Mouse (Mus musculus) neural tube, embryonic 15.5 days (tissue): ENCODE measurements around the gene Capzb. TPM values are rescaled to one million over a fixed set of nuclear protein-coding genes. Genes with fewer than 3 reads are reported as not detected.
A peak's percentile ranks its signal among the peaks of the same experiment; 100 is the strongest.

Experiments used
- ATAC-seq: fragments of 200-750 bp; cut with Nextera tagmentation; 2 replicates; pipeline ENCODE4 v1.8.0; 2017; ENCODE audit warnings: mild to moderate bottlenecking, moderate TSS enrichment, moderate library complexity; ENCODE audit not compliant: low FRiP score
- H3K27ac ChIP-seq: fragments of 300-500 bp; sonication (generic); replicated peaks from 2 replicates; pipeline ENCODE4 v1.5.1; 2015; ENCODE audit warnings: mild to moderate bottlenecking, inconsistent platforms
- H3K27me3 ChIP-seq: fragments of 300-500 bp; sonication (generic); replicated peaks from 2 replicates; pipeline ENCODE4 v1.6.1; 2015; ENCODE audit warnings: inconsistent platforms
- H3K36me3 ChIP-seq: fragments of 300-500 bp; sonication (generic); 2 replicates; pipeline ENCODE4 v1.6.1; 2015; ENCODE audit warnings: inconsistent platforms
- H3K4me1 ChIP-seq: fragments of 300-500 bp; sonication (generic); 2 replicates; pipeline ENCODE4 v1.6.1; 2015; ENCODE audit warnings: inconsistent platforms
- H3K4me2 ChIP-seq: fragments of 300-500 bp; sonication (generic); 2 replicates; pipeline ENCODE4 v1.6.1; 2015; ENCODE audit warnings: inconsistent platforms, mild to moderate bottlenecking, moderate library complexity
- H3K4me3 ChIP-seq: fragments of 300-500 bp; sonication (generic); replicated peaks from 2 replicates; pipeline ENCODE4 v1.5.1; 2015; ENCODE audit warnings: mild to moderate bottlenecking, inconsistent platforms
- H3K9ac ChIP-seq: fragments of 300-500 bp; sonication (generic); replicated peaks from 2 replicates; pipeline ENCODE4 v1.6.1; 2015; ENCODE audit warnings: mild to moderate bottlenecking, inconsistent platforms
- H3K9me3 ChIP-seq: fragments of 300-500 bp; sonication (generic); replicated peaks from 2 replicates; pipeline ENCODE4 v1.6.1; 2016; ENCODE audit warnings: inconsistent platforms
- WGBS: fragments of 180-500 bp; shearing (Covaris S2); methylation state at CpG from one replicate; pipeline ENCODE4 v1.1.7; 2015; ENCODE audit warnings: mixed read lengths; 5-methylcytosine and 5-hydroxymethylcytosine counted together
- polyA plus RNA-seq: library from polyadenylated mRNA; unstranded; fragments of >200 nt; fragmentation: Nextera tagmentation; extraction: Ambion mirVana; gene quantifications from 2 replicates; pipeline ENCODE4 v1.2.1, GENCODE M21; 2015

Capzb gene
- 323 and 359 TPM in 2 replicates for polyA plus RNA-seq

- Histone ChIP-seq H3K9me3 (no peaks in the 10 kb centered on the region), H3K4me3 (peak within 1 kb of the TSS; percentile 78), H3K4me1 (peaks cover 50% of the 10 kb centered on the region), H3K4me2 (peak within 1 kb of the TSS; percentile 99), H3K27ac (peak within 1 kb of the TSS; percentile 93), H3K27me3 (no peaks in the 10 kb centered on the region), H3K36me3 (no peaks in the 10 kb centered on the region), H3K9ac (peak within 1 kb of the TSS; percentile 93)
- peak; percentile 97 for ATAC-seq
- 1% methylated on average over 58 of the region's 69 CpGs for WGBS
These were observed at the start of gene Capzb for GRCm38 (mm10) chr4:139192499-139193175. Gene Capzb, plus strand, starts transcription at chr4:139192899.

- peaks cover 4% of the 10 kb centered on the region; the same call in 1 of the 2 replicates for H3K9me3 ChIP-seq
- no peak overlapping the region for H3K27ac ChIP-seq
- no peaks in the 10 kb centered on the region for H3K4me1 ChIP-seq
- ATAC-seq, result no peak
- 65% methylated on average over 9 of the region's 9 CpGs for WGBS
- H3K4me3 ChIP-seq, result no peak overlapping the region
- no peaks in the 10 kb centered on the region for H3K27me3 ChIP-seq
- H3K9ac ChIP-seq, result no peak overlapping the region
- H3K4me2 ChIP-seq, result 0 out of 2 replicates have a peak overlapping the region, but pooled peaks have one; percentile 11
- no peaks in the 10 kb centered on the region for H3K36me3 ChIP-seq
These were observed 49.7 kb upstream of the Capzb start for GRCm38 (mm10) chr4:139142985-139143384.

DNA sequence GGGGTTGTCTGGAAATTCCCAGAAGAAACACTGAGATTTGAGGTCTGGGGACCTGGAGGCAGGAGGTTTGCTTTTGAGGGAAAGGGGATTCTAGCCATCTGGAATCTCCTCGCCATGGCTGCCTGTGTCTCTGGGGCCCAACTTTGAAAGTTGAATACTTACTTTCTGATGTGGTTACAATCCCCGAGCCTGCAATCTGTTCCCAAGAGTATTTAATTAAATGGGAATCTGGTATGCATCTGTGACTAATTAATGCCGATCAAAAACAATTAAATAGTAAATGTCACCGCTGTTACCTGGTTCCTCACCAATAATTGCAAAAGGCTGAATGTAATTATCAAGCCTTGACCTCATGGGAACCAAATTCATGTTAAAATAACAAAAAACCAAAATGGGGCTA, 48.1 kb upstream of the Capzb start:
- Histone ChIP-seq H3K27ac (no peak overlapping the region), H3K27me3 (no peaks in the 10 kb centered on the region), H3K9me3 (peaks cover 14% of the 10 kb centered on the region), H3K36me3 (no peaks in the 10 kb centered on the region), H3K4me2 (no peak overlapping the region), H3K4me1 (no peaks in the 10 kb centered on the region), H3K9ac (no peak overlapping the region), H3K4me3 (no peak overlapping the region)
- no peak for ATAC-seq
- WGBS, result 53% methylated on average over 4 of the region's 4 CpGs

- peaks cover 14% of the 10 kb centered on the region for H3K9me3 ChIP-seq
- no peak overlapping the region for H3K9ac ChIP-seq
- no peak overlapping the region for H3K4me2 ChIP-seq
- ATAC-seq, result no peak
- H3K27me3 ChIP-seq, result no peaks in the 10 kb centered on the region
- no peaks in the 10 kb centered on the region for H3K4me1 ChIP-seq
- no peak overlapping the region for H3K27ac ChIP-seq
- H3K36me3 ChIP-seq, result no peaks in the 10 kb centered on the region
- WGBS, result 93% methylated on average over 11 of the region's 11 CpGs
- H3K4me3 ChIP-seq, result no peak overlapping the region
These were observed 47.5 kb upstream of the Capzb start for GRCm38 (mm10) chr4:139145156-139145555.

GRCm38 (mm10) chr4:139146760-139147159, 45.9 kb upstream of the Capzb start:
- Histone ChIP-seq H3K4me2 (no peak overlapping the region), H3K4me1 (no peaks in the 10 kb centered on the region), H3K4me3 (no peak overlapping the region), H3K27ac (no peak overlapping the region), H3K27me3 (no peaks in the 10 kb centered on the region), H3K9ac (no peak overlapping the region), H3K9me3 (peaks cover 14% of the 10 kb centered on the region), H3K36me3 (no peaks in the 10 kb centered on the region)
- ATAC-seq, result no peak
- WGBS, result 87% methylated on average over 5 of the region's 5 CpGs

GRCm38 (mm10) chr4:139151370-139151769, 41.3 kb upstream of the Capzb start:
- Histone ChIP-seq H3K4me1 (no peaks in the 10 kb centered on the region), H3K4me3 (no peak overlapping the region), H3K27ac (no peak overlapping the region), H3K27me3 (no peaks in the 10 kb centered on the region), H3K9me3 (peaks cover 14% of the 10 kb centered on the region), H3K9ac (no peak overlapping the region), H3K4me2 (no peak overlapping the region), H3K36me3 (no peaks in the 10 kb centered on the region)
- ATAC-seq, result no peak
- 70% methylated on average over 6 of the region's 6 CpGs for WGBS

DNA sequence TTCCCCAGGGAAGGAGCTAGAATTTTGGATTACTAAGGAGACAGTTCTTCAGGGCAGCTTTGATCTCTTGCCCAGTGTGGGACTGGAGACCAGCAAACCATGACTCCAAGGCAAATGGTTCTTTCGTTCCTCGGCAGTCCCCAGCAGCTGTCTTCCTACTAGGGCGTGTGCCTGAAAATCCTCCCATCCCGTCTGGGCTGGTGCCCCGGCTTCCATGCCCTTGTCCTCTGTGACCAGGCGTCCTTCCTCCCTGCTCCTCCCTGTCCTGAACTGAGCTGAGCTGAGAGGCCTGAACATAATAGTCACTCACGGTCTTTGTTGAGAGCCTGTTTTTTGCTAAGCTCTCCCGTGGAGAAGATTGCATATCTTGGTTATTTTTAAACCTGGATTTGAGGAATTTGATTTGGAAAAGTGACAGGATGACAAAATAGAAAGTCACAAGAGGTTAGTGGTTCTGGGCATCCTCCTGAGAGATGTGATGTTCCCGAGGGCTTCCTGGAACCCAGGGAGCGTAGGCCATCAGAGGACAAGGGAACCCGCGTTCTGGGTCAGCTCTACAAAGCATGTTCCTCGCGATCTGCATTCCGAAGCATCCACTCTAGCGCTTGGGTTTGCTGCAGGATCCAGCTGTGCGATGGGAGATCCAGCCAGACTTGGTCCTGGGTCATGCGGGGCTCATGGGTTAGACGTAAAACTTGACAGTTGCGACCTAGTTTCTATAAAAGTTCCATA, 38.0 kb upstream of the Capzb start:
- H3K27ac ChIP-seq, result no peak overlapping the region
- ATAC-seq, result no peak
- no peak overlapping the region for H3K9ac ChIP-seq
- H3K4me1 ChIP-seq, result no peaks in the 10 kb centered on the region
- H3K36me3 ChIP-seq, result no peaks in the 10 kb centered on the region
- 85% methylated on average over 20 of the region's 20 CpGs for WGBS
- no peak overlapping the region for H3K4me2 ChIP-seq
- H3K9me3 ChIP-seq, result no peaks in the 10 kb centered on the region
- H3K4me3 ChIP-seq, result no peak overlapping the region
- H3K27me3 ChIP-seq, result no peaks in the 10 kb centered on the region

DNA sequence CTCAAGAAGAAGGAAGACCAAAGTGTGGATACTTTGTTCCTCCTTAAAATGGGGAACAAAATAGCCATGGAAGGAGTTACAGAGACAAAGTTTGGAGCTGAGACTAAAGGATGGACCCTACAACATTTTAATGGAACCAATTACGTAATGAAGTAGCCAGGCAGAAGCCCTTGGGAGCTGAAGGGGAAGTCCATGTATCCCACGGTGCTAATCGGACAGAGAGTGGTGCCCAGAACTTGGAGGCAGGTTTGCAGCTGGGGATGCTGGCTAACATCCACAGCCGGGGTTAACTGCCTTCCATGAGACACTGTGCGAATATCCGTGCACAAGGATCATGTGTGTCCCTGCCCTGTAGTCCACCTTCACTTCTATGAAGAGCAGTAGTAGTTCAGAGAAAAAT, 36.2 kb upstream of the Capzb start:
- 89% methylated on average over 6 of the region's 6 CpGs for WGBS
- Histone ChIP-seq H3K27ac (no peak overlapping the region), H3K27me3 (no peaks in the 10 kb centered on the region), H3K4me3 (no peak overlapping the region), H3K36me3 (no peaks in the 10 kb centered on the region), H3K4me2 (no peak overlapping the region), H3K9me3 (no peaks in the 10 kb centered on the region), H3K9ac (no peak overlapping the region), H3K4me1 (no peaks in the 10 kb centered on the region)
- ATAC-seq, result no peak

DNA sequence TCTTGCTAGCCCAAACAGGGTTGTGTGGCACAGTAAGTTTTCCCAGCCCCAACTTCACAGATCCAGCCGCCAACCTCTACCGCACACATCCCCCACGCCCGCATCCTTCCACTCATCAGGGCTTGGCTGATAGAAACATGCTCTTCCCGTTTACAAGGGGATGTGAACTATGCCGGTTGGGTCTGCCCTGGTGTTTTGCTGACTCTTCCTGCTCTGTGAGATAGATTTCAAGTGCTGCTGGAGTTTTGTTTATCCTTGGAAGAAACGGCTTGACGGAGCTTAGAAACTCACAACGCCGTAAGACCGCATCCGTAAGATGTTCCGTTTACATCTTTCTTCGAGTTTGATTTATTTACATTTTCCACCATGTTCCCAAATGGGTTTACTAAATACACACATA, 34.3 kb upstream of the Capzb start:
- Histone ChIP-seq H3K4me3 (no peak overlapping the region), H3K9ac (no peak overlapping the region), H3K36me3 (no peaks in the 10 kb centered on the region), H3K4me2 (no peak overlapping the region), H3K27me3 (no peaks in the 10 kb centered on the region), H3K27ac (no peak overlapping the region), H3K9me3 (no peaks in the 10 kb centered on the region), H3K4me1 (no peaks in the 10 kb centered on the region)
- 87% methylated on average over 14 of the region's 14 CpGs for WGBS
- no peak for ATAC-seq

DNA sequence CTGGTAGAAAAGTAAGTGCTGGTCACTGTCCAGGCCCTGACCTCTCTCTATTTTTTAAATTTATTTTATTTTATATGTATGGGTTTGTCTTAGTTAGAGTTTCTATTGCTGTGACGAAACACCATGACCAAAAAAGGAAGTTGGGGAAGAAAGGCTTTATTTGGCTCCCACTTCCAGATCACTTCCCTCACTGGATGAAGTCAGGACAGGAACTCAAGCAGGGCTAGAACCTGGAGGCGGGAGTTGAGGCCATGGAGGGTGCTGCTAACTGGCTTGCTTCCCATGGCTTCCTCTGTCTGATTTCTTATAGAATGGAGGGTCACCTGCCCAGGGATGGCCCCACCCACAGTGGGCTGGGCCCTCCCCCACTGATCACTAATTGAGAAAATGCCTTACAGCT, 31.6 kb upstream of the Capzb start:
- no peaks in the 10 kb centered on the region for H3K9me3 ChIP-seq
- no peaks in the 10 kb centered on the region for H3K27me3 ChIP-seq
- ATAC-seq, result no peak
- no peak overlapping the region for H3K4me2 ChIP-seq
- no peak overlapping the region for H3K4me3 ChIP-seq
- no peak overlapping the region for H3K9ac ChIP-seq
- H3K27ac ChIP-seq, result no peak overlapping the region
- 83% methylated on average over 2 of the region's 2 CpGs for WGBS
- H3K4me1 ChIP-seq, result no peaks in the 10 kb centered on the region
- H3K36me3 ChIP-seq, result no peaks in the 10 kb centered on the region

DNA sequence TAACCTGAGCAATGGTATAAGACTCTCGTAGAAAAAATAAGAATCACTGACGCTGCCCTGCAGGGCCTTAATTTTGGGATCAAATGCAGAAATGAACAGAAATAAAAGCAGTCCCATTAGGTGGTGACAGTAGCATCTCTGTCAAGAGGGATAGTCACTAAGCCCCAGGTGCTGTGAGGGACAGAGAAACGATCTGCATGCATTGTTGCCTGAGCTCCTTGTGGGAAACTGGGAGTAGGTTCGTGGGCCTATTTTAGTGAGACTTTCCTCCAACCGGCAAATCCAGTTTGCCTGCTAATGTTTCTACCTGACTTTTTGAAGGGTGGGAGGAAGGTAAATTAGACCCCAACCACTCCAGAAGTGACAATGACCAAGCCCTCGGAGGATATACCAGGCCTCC, 28.6 kb upstream of the Capzb start:
- Histone ChIP-seq H3K4me3 (no peak overlapping the region), H3K36me3 (no peaks in the 10 kb centered on the region), H3K9me3 (no peaks in the 10 kb centered on the region), H3K9ac (no peak overlapping the region), H3K4me1 (no peaks in the 10 kb centered on the region), H3K4me2 (no peak overlapping the region), H3K27ac (no peak overlapping the region), H3K27me3 (no peaks in the 10 kb centered on the region)
- no peak for ATAC-seq
- 90% methylated on average over 6 of the region's 6 CpGs for WGBS

GRCm38 (mm10) chr4:139165259-139165658, 27.4 kb upstream of the Capzb start:
- Histone ChIP-seq H3K4me1 (no peaks in the 10 kb centered on the region), H3K27me3 (no peaks in the 10 kb centered on the region), H3K36me3 (no peaks in the 10 kb centered on the region), H3K4me2 (no peak overlapping the region), H3K9ac (no peak overlapping the region), H3K9me3 (no peaks in the 10 kb centered on the region), H3K27ac (no peak overlapping the region), H3K4me3 (no peak overlapping the region)
- WGBS, result 80% methylated on average over 8 of the region's 8 CpGs
- no peak for ATAC-seq
